Mouse (Mus musculus): ENCODE results near the gene Syn2.

DNA sequence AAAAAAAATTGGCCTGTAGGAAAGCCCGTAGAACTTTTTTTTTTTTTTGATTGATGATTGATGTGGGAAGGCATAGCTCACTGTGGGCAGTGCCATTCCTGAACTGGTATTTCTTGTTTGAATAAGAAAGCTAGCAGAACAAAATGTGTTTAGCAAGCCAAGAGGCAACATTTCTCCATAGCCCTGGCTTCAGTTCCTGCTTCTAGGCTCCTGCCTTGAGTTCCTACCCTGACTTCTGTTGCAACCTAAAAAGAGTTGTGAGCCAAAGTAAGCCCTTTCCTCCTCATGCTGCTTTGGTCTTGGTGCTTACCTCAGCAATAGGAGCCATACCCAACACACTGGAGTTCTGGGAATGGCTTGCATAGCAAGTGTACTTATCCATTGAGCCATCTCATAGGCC lies 23.3 kb upstream of the Syn2 start:
- TF ChIP-seq CTCF (IDR thresholded peaks at IDR 0.05) = no peak
- no peak for TF ChIP-seq POLR2A (IDR thresholded peaks at IDR 0.05; ENCODE audit: insufficient read depth, low read depth, low read length)
